Mouse (Mus musculus) midbrain, embryonic 10.5 days (tissue): Measurements from ENCODE around the gene Arvcf. TPM values are rescaled to one million over a fixed set of nuclear protein-coding genes. Genes with fewer than 3 reads are reported as not detected.

ENCODE experiments used
- DNase-seq: peaks from one replicate; pipeline ENCODE4 v3.0.0-alpha.2; 2017; ENCODE audit warnings: low spot score
- H3K27ac ChIP-seq: fragments of 300-500 bp; sonication (generic); replicated peaks from 2 replicates; pipeline ENCODE4 v1.5.1; 2016; ENCODE audit warnings: mild to moderate bottlenecking
- H3K27me3 ChIP-seq: fragments of 300-500 bp; sonication (generic); 2 replicates; pipeline ENCODE4 v1.6.1; 2016; ENCODE audit warnings: low read depth, mild to moderate bottlenecking; ENCODE audit not compliant: poor library complexity, severe bottlenecking
- H3K36me3 ChIP-seq: fragments of 300-500 bp; sonication (generic); 2 replicates; pipeline ENCODE4 v1.6.1; 2016; ENCODE audit warnings: mild to moderate bottlenecking, moderate library complexity
- H3K4me1 ChIP-seq: fragments of 300-500 bp; sonication (generic); 2 replicates; pipeline ENCODE4 v1.6.1; 2016
- H3K4me3 ChIP-seq: fragments of 300-500 bp; sonication (generic); 2 replicates; pipeline ENCODE4 v1.5.1; 2016; ENCODE audit warnings: mild to moderate bottlenecking, moderate library complexity
- H3K9me3 ChIP-seq: fragments of 300-500 bp; sonication (generic); replicated peaks from 2 replicates; pipeline ENCODE4 v1.6.1; 2016; ENCODE audit warnings: mild to moderate bottlenecking
- WGBS: fragments of 180-500 bp; shearing (Covaris S2); methylation state at CpG from one replicate; pipeline ENCODE4 v1.1.7; 2016; 5-methylcytosine and 5-hydroxymethylcytosine counted together
- polyA plus RNA-seq: library from polyadenylated mRNA; unstranded; fragments of >200 nt; fragmentation: Nextera tagmentation; extraction: Ambion mirVana; gene quantifications from 2 replicates; pipeline ENCODE4 v1.2.1, GENCODE M21; 2016

The Arvcf gene
- polyA plus RNA-seq, 1 experiment from 2014 or later = 110 TPM

DNA sequence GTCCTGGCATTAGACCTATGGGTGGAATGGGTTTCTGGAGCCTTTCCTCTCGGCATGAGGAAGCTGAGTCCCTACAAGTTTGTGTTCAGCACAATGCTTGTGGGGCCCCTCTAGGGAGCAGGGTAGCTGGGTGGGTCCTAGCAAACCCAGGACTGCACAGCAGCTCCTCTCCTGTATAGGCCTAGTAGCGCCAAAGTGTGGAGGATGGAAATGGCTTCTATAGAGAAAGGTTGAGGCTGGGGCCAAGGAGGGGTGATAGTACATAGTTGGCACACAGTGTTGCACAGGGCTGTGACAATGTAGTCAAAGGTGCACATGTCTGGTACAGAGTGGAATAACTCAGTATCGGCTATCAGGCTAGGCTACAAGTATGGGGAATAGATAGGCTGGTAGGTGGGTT, 46.1 kb downstream of the Arvcf start:
- H3K4me3 ChIP-seq = peak overlapping the region; percentile 84
- no peak for DNase-seq
- no peaks in the 10 kb centered on the region for H3K9me3 ChIP-seq
- peak overlapping the region; percentile 96 for H3K27ac ChIP-seq
- 77% methylated on average over 3 of the region's 3 CpGs for WGBS
- H3K36me3 ChIP-seq = peaks cover 32% of the 10 kb centered on the region
- no peaks in the 10 kb centered on the region for H3K27me3 ChIP-seq
- peaks cover 91% of the 10 kb centered on the region for H3K4me1 ChIP-seq

DNA sequence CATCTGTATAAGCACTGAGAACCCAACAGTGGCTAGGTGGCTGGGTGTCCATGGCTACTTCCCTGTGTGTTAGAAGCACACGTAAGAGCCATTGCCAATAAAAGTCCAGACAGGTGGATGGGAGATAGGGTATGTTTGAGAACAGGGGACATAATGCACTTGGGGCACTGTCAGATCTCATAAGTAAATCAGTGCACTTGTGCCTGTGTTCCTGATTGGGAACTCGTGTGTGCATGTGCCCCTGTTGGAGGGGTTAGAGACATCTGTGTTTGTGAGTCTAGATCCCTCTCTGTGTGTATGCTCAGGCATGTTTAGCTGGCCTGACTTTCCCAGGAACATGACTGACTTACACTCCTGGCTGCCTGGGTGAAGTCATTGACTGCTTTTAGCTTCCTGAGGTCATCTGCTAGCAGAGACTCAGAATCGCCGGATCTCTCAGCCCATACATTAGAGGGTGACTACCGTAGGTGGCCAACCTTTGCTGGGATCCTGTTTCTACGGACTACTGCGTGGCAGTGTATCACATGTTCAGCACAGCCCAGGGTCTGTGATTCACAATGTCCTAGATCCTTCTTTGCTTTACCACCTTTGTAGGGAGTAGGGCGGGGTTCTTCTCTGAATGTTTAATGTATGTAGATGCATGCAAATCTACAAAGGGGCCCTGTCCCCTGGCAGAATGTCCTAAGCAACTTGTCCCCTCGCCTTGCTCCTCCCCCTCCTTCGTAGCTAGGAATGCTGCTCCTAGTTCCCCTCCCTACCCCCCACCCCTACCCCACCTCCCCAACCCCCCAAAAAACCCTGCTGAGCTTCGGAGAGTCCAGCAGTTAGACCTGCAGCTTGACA, 47.0 kb downstream of the Arvcf start:
- WGBS = 17% methylated on average over 11 of the region's 11 CpGs
- H3K36me3 ChIP-seq = peaks cover 42% of the 10 kb centered on the region
- peak; percentile 56 for DNase-seq
- H3K4me3 ChIP-seq = peak overlapping the region; percentile 84
- H3K27me3 ChIP-seq = no peaks in the 10 kb centered on the region
- peaks cover 91% of the 10 kb centered on the region for H3K4me1 ChIP-seq
- H3K27ac ChIP-seq = peak overlapping the region; percentile 96
- no peaks in the 10 kb centered on the region for H3K9me3 ChIP-seq

DNA sequence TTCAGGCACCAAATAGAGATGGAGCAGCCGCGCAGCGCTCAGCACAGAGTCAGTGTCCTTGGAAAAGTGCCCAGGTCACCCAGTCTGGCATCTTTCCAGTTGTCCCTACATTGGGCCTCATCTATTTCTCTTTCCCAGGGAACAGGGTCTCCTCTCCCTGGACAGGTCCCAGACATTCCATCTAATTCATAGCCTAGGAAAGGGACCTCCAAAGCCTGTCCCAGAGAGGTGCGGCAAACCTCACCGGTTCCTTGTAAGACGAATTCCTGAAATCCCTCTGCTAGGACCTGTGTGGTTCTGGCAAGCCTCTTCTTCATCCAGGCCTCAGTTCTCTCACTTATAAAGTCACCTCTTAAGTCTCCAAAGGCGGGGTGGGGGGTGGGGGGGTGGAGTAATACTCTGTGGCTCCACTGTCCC, 47.6 kb downstream of the Arvcf start:
- peak overlapping the region; percentile 96 for H3K27ac ChIP-seq
- DNase-seq = no peak
- H3K36me3 ChIP-seq = peaks cover 48% of the 10 kb centered on the region
- no peaks in the 10 kb centered on the region for H3K9me3 ChIP-seq
- 24% methylated on average over 6 of the region's 7 CpGs for WGBS
- H3K27me3 ChIP-seq = no peaks in the 10 kb centered on the region
- peak overlapping the region; percentile 84 for H3K4me3 ChIP-seq
- peaks cover 91% of the 10 kb centered on the region for H3K4me1 ChIP-seq

DNA sequence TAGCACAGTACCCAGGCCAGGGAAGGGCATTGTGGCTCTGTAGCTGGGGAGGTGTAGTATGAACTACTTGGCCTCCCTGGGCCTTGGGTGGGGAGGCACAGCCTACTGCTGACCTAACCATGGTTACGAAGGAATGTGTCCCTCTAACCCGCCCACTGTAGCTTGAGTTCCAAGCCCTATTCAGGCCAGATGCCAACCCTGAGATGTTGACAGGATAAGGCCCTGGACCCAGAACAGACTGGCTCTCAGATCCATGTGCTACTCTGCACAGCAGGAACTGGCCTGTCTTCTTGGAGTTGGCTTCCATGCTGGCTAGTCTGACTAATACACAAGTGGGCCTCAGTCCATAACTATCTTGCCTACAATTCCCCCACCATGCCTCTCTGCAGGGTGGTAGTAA, 48.2 kb downstream of the Arvcf start:
- Histone ChIP-seq H3K27ac (peak overlapping the region; percentile 96), H3K36me3 (peaks cover 53% of the 10 kb centered on the region), H3K4me1 (peaks cover 93% of the 10 kb centered on the region), H3K27me3 (no peaks in the 10 kb centered on the region), H3K4me3 (peak overlapping the region; percentile 84), H3K9me3 (no peaks in the 10 kb centered on the region)
- no peak for DNase-seq
- 84% methylated on average over 2 of the region's 2 CpGs for WGBS

DNA sequence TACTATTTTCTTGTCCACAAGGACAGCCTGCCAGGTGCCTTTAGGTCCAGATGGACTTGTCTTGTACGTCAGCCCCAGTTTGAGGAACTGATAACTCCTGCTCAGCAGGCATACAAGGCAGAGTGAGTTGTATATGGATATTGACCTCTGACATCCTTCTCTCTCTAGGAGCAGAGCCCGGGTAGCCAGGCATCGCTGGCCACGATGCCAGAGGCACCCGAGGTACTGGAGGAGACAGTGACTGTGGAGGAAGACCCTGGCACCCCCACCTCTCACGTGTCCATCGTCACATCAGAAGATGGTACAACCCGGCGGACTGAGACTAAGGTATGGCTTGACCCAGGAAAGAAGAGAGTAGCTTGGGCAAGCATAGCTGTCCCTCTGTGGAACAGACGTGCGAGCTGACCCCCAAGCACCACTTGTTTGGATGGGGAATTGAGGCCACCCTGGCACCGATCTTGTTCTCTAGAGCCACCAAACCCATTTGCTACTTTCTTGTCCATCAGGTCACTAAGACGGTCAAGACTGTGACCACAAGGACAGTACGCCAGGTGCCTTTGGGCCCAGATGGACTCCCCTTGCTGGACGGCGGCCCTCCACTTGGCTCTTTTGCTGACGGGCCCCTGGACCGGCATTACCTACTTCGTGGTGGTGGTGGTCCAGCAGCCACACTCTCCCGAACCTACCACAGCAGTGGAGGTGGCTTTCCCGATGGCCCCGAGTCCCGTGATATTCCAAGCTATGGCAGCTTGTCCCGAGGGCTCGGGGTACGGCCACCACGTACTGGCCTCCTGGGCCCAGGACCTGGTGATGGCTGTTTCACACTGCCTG, 49.0 kb downstream of the Arvcf start:
- Histone ChIP-seq H3K27ac (peak overlapping the region; percentile 96), H3K9me3 (no peaks in the 10 kb centered on the region), H3K36me3 (peaks cover 61% of the 10 kb centered on the region), H3K4me1 (peaks cover 93% of the 10 kb centered on the region), H3K27me3 (no peaks in the 10 kb centered on the region), H3K4me3 (no peak overlapping the region)
- no peak for DNase-seq
- WGBS = 96% methylated on average over 27 of the region's 27 CpGs

DNA sequence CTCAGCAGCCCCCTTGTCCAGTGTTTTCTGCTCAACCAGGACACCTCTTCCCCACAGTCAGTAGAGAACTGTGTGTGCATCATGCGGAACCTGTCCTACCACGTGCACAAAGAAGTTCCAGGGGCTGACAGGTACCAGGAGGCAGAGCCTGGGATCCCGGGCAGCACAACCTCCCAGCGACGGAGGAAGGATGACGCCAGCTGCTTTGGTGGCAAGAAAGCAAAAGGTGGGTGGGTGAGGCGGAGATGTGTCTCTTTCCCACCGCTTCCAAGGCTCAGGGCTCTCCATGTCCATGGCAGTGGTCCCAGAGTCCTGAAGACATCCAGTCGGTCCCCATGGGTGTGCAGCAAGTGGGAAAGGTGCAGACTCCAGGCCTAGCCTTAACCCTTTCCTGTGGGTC, 52.0 kb downstream of the Arvcf start:
- H3K9me3 ChIP-seq = no peaks in the 10 kb centered on the region
- DNase-seq = no peak
- 61% methylated on average over 9 of the region's 9 CpGs for WGBS
- peaks cover 74% of the 10 kb centered on the region for H3K4me1 ChIP-seq
- H3K36me3 ChIP-seq = peaks cover 91% of the 10 kb centered on the region
- no peaks in the 10 kb centered on the region for H3K27me3 ChIP-seq
- H3K27ac ChIP-seq = peak overlapping the region; percentile 92
- H3K4me3 ChIP-seq = peak overlapping the region; percentile 42

DNA sequence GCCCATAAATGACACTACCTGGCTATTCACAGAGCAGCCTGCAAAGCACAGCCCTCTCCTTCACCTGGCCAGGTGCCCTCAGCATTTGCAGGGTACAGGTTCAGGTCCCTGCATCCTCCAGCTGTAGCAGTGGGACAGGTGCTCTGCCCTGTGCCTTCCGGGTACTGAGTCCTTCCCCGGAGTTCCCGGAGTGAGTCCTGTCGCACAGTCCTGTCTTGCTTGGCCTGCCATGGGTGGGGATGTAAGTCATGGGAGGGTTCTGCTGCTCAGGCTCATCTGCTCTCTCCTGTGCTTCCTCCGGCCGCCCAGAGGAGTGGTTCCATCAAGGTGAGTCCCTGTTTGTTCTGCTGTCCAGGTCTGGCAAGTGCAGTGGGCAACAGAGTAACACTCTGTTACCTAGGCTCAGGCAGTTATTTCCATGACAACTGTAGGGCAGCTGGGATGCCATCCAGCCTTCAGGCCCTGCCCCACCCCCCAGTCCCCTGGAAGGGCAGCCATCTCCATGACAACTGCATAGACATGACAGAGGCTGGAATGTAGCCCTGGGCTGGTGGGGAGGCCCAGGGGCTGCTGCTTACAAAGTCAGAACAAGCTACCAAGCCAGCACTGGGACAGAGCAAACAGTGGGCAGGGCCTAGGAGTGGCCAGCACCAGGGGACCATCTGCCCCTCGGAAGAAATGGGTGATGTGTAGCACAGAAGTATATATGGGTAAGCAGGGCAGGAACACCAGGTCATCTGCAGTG, 52.7 kb downstream of the Arvcf start:
- DNase-seq = peak; percentile 94
- Histone ChIP-seq H3K9me3 (no peaks in the 10 kb centered on the region), H3K4me3 (peak overlapping the region; percentile 42), H3K4me1 (peaks cover 74% of the 10 kb centered on the region), H3K27ac (peak overlapping the region; percentile 92), H3K36me3 (peaks cover 97% of the 10 kb centered on the region), H3K27me3 (no peaks in the 10 kb centered on the region)
- WGBS = 29% methylated on average over 7 of the region's 7 CpGs

DNA sequence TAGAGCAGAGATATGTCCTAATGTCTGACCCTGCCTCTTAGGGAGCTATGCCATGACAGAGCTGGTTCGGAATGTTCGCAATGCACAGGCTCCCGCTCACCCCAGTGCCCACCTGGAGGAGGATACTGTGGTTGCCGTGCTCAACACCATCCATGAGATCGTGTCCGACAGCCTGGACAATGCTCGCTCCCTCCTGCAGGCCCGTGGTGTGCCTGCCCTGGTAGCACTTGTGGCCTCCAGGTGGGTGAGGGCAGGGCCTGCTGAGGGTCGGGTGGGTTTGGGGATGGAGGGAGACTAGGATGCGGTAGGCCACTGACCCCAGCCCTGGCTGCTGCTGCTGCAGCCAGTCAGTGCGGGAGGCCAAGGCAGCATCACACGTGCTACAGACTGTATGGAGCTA, 55.3 kb downstream of the Arvcf start:
- no peaks in the 10 kb centered on the region for H3K27me3 ChIP-seq
- 91% methylated on average over 12 of the region's 12 CpGs for WGBS
- no peaks in the 10 kb centered on the region for H3K9me3 ChIP-seq
- H3K36me3 ChIP-seq = peaks cover 96% of the 10 kb centered on the region
- peak overlapping the region; percentile 92 for H3K27ac ChIP-seq
- no peak for DNase-seq
- peaks cover 61% of the 10 kb centered on the region for H3K4me1 ChIP-seq
- H3K4me3 ChIP-seq = no peak overlapping the region

DNA sequence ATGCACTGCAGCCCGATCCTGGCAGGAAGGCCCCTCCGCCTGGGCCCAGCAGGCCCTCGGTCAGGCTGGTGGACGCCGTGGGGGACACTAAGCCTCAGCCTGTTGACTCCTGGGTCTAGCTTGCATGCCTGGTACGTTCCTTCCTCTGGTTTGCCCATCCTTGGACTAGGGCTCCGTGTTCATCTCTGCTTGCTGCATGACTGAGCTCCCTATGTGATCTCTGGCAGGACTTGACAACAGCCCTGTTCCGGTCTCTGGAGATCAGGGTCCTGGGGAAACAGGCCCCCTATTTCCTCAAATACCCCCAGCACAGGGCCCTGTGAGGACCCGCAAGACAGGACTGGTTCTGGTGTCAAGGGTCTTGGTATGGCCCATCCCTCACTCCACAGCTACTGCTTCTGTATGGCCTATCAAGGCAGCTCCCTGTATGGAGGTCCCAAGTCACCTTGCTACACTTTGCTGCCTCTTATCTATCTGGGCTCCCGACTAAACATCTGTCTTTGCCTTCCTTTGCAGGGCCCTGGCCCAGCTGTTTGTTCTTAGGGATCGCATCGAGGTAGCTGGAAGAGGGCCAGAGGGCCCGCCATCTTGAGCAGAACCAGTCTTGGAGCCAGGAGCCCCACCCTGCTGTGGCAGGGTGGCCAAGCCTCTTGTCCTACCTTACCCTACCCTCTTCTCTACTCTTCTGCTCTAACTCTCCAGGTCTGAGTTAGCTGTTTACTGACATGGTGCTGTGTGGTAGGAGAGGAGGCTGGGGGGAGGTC, 57.3 kb downstream of the Arvcf start:
- no peak overlapping the region for H3K4me3 ChIP-seq
- H3K4me1 ChIP-seq = peaks cover 47% of the 10 kb centered on the region
- H3K36me3 ChIP-seq = peaks cover 94% of the 10 kb centered on the region
- DNase-seq = no peak
- no peaks in the 10 kb centered on the region for H3K27me3 ChIP-seq
- H3K9me3 ChIP-seq = no peaks in the 10 kb centered on the region
- WGBS = 92% methylated on average over 13 of the region's 13 CpGs
- H3K27ac ChIP-seq = peak overlapping the region; percentile 35; the same call in 1 of the 2 replicates

DNA sequence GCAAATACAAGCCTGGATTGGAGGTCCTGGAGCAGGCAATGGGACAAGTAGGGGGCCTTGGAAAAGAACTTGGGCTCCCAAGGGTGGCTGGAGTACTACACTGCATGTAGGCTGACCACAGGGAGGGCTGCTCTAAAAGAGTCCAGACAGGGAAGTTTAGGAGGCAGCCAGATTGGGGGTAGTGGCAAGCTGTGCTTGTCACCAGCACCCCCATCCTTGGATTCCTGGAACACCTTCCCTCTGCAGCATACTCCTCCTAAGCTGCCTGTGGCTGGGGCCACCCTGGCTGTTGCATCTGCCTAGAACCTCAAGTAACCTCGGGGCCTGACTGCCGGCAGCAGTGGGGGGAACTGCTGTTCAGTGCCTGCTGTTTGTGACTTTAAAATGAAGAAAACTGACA, 57.9 kb downstream of the Arvcf start:
- Histone ChIP-seq H3K27me3 (no peaks in the 10 kb centered on the region), H3K27ac (peak overlapping the region; percentile 35), H3K4me1 (peaks cover 47% of the 10 kb centered on the region), H3K9me3 (no peaks in the 10 kb centered on the region), H3K4me3 (no peak overlapping the region), H3K36me3 (peaks cover 94% of the 10 kb centered on the region)
- DNase-seq = no peak
- WGBS = 81% methylated on average over 2 of the region's 2 CpGs

DNA sequence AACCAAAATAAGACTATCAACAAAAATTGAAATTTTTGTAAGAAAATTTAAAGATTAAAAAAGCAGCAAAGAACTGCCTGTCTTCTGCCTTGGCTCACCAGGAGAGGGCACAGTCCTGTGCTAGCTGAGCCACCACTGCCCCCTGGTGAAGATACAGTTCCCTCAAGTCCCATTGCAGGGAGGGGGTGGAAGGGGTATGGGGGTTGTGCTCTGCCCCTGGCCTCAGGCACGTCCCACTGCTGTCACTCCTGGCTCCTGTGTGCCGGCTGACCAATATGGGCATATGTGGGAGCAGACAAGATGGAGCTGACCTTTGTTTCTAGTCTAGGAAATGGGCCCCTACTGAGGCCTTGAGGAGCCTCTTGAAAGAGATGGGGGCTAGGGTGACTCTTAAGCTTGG, 58.3 kb downstream of the Arvcf start:
- 23% methylated on average over 2 of the region's 2 CpGs for WGBS
- H3K27me3 ChIP-seq = no peaks in the 10 kb centered on the region
- no peaks in the 10 kb centered on the region for H3K9me3 ChIP-seq
- 0 out of 2 replicates have a peak overlapping the region, but pooled peaks have one; percentile 49 for H3K27ac ChIP-seq
- H3K4me1 ChIP-seq = peaks cover 47% of the 10 kb centered on the region
- H3K4me3 ChIP-seq = no peak overlapping the region
- H3K36me3 ChIP-seq = peaks cover 94% of the 10 kb centered on the region
- peak; percentile 54 for DNase-seq

DNA sequence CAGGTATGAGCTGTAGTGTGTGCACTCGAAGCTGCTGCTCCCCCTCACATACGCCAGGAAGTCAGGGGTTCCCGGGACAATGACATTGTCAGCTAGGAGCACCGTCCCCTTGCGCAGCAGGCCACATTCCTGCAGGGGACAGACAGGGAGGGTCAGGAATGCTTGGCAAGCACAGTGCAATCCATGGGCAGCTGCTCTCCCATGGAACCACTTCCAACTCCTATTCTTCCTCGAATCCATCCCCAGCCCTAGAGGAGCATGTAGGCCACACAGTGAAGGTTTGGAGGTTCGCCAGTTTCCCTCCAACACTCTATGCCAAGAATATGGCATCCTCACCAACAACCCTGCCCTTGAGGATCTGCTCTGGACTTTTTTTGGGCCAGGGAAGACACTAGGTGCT, 59.9 kb downstream of the Arvcf start:
- H3K36me3 ChIP-seq = peaks cover 88% of the 10 kb centered on the region
- H3K4me3 ChIP-seq = no peak overlapping the region
- WGBS = 86% methylated on average over 7 of the region's 7 CpGs
- H3K27me3 ChIP-seq = no peaks in the 10 kb centered on the region
- H3K9me3 ChIP-seq = no peaks in the 10 kb centered on the region
- peaks cover 39% of the 10 kb centered on the region for H3K4me1 ChIP-seq
- no peak for DNase-seq
- peak overlapping the region; percentile 42; the same call in 1 of the 2 replicates for H3K27ac ChIP-seq
